Mouse (Mus musculus): ENCODE measurements at regions not wholly inside any gene's neighbourhood (a gene's known extent, or its start where the extent isn't known, plus 50 kb on each side); places are given as distances from the start of the nearest gene placed in this dataset.

GRCm38 (mm10) chr6:93230450-93230849 is 287.2 kb upstream of the Adamts9 start:
- Histone ChIP-seq H3K4me2 (ENCODE audit: insufficient read depth, low read depth, poor library complexity, severe bottlenecking) (no peak overlapping the region), H3K27ac (ENCODE audit: insufficient read depth, low read depth) (no peak overlapping the region), H3K9me3 (replicated peaks; ENCODE audit: low read length) (peaks cover 73% of the 10 kb centered on the region), H3K79me2 (replicated peaks; ENCODE audit: control insufficient read depth, extremely low read depth, insufficient read depth, poor library complexity, severe bottlenecking) (no peaks in the 10 kb centered on the region), H3K27me3 (replicated peaks) (no peaks in the 10 kb centered on the region), H3K9ac (ENCODE audit: insufficient read depth, low read depth) (no peak overlapping the region), H3K4me1 (ENCODE audit: control insufficient read depth in 1 of 2, insufficient read depth in 2 of 2) (no peaks in the 10 kb centered on the region), H3K4me3 (replicated peaks in 1 of 3; ENCODE audit: low read depth in 2 of 3, low read length in 2 of 3, poor library complexity in 1 of 3) (no peak overlapping the region), H3K36me3 (replicated peaks in 1 of 2; ENCODE audit: control insufficient read depth in 1 of 2, insufficient read depth in 1 of 2, low read length in 1 of 2) (no peaks in the 10 kb centered on the region)
- TF ChIP-seq MAFK (IDR thresholded peaks at IDR 0.05; ENCODE audit: insufficient replicate concordance, low read length) (no peak), JUN (IDR thresholded peaks at IDR 0.05; ENCODE audit: insufficient read depth, low read depth, low read length) (no peak), ETS1 (conservative IDR thresholded peaks at IDR 0.05; ENCODE audit: low read depth, low read length) (no peak), MEF2A (IDR thresholded peaks at IDR 0.05; ENCODE audit: borderline replicate concordance, low read depth, low read length) (no peak), MXI1 (IDR thresholded peaks at IDR 0.05; ENCODE audit: low read depth, low read length) (no peak), RCOR1 (conservative IDR thresholded peaks at IDR 0.05; ENCODE audit: low read depth, low read length) (no peak), NRF1 (IDR thresholded peaks at IDR 0.05; ENCODE audit: low read depth, low read length) (no peak)
- dilution Hi-C loops (cut with MboI; ENCODE audit: extremely low pct_ligation_motif_present, extremely low pct_unique_long_range_greater_than_20kb, low sequenced_read_pairs): no loop called here
- in situ Hi-C loops (cut with MboI; ENCODE audit: low pct_ligation_motif_present, low pct_unique_long_range_greater_than_20kb, low sequenced_read_pairs): no loop called here
- no peak for DNase-seq (ENCODE audit: extremely low read depth)

DNA sequence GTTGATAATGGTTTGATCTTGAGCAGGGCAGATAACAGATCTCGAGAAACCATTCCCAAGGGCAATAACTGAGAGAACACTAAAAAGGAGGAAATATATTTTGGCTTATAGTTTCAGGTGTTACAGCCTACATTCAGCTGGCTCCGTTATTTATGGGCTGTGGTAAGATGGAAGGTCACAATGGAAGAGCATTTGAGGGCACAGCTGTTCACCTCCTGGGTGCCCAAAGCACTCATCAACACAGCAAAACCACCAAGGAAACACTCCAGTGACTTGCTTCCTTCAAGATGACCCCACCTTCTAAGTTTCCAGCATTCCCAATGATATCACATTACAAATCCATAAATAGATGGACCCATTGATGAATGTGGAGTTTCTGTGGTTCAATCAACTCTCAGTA is 286.0 kb upstream of the Adamts9 start:
- no peak overlapping the region for H3K4me2 ChIP-seq (ENCODE audit: insufficient read depth, low read depth, poor library complexity, severe bottlenecking)
- H3K27me3 ChIP-seq (replicated peaks): no peaks in the 10 kb centered on the region
- no peak for TF ChIP-seq IRF4 (IDR thresholded peaks at IDR 0.05; ENCODE audit: low read depth, low read length)
- no peak for TF ChIP-seq TCF12 (IDR thresholded peaks at IDR 0.05; ENCODE audit: low read depth, low read length)
- no peak for TF ChIP-seq GABPA (IDR thresholded peaks at IDR 0.05; ENCODE audit: insufficient replicate concordance, low read depth, low read length)
- TF ChIP-seq ZNF384 (IDR thresholded peaks at IDR 0.05; ENCODE audit: low read depth, low read length): no peak
- TF ChIP-seq RAD21 (IDR thresholded peaks at IDR 0.05; ENCODE audit: low read depth, low read length): no peak
- TF ChIP-seq MAZ (IDR thresholded peaks at IDR 0.05; ENCODE audit: low read depth, low read length): no peak
- no peak for TF ChIP-seq SIN3A (IDR thresholded peaks at IDR 0.05; ENCODE audit: low read length)
- TF ChIP-seq RCOR1 (conservative IDR thresholded peaks at IDR 0.05; ENCODE audit: low read depth, low read length): no peak
- no peak for TF ChIP-seq TBP (conservative IDR thresholded peaks at IDR 0.05; ENCODE audit: low read depth, low read length)
- no peak for TF ChIP-seq ZC3H11A (IDR thresholded peaks at IDR 0.05; ENCODE audit: low read depth, low read length)
- TF ChIP-seq KAT2A (IDR thresholded peaks at IDR 0.05; ENCODE audit: insufficient replicate concordance, low read length): no peak
- no peak for TF ChIP-seq MEF2A (IDR thresholded peaks at IDR 0.05; ENCODE audit: borderline replicate concordance, low read depth, low read length)
- TF ChIP-seq UBTF (IDR thresholded peaks at IDR 0.05; ENCODE audit: low read depth, low read length): no peak
- TF ChIP-seq MXI1 (IDR thresholded peaks at IDR 0.05; ENCODE audit: low read depth, low read length): no peak
- TF ChIP-seq MAFK (IDR thresholded peaks at IDR 0.05; ENCODE audit: insufficient replicate concordance, low read length): no peak
- in situ Hi-C loops (cut with MboI; ENCODE audit: low pct_ligation_motif_present, low pct_unique_long_range_greater_than_20kb, low sequenced_read_pairs) (no loop called here), dilution Hi-C loops (cut with MboI; ENCODE audit: extremely low pct_ligation_motif_present, extremely low pct_unique_long_range_greater_than_20kb, low sequenced_read_pairs) (no loop called here)
- no peak for DNase-seq (ENCODE audit: extremely low read depth)
- H3K4me3 ChIP-seq (replicated peaks in 1 of 3; ENCODE audit: low read depth in 2 of 3, low read length in 2 of 3, poor library complexity in 1 of 3): no peak overlapping the region
- peaks cover 74% of the 10 kb centered on the region for H3K9me3 ChIP-seq (replicated peaks; ENCODE audit: low read length)
- H3K9ac ChIP-seq (ENCODE audit: insufficient read depth, low read depth): no peak overlapping the region
- H3K36me3 ChIP-seq (replicated peaks in 1 of 2; ENCODE audit: control insufficient read depth in 1 of 2, insufficient read depth in 1 of 2, low read length in 1 of 2): no peaks in the 10 kb centered on the region
- H3K27ac ChIP-seq (ENCODE audit: insufficient read depth, low read depth): no peak overlapping the region
- no peaks in the 10 kb centered on the region for H3K79me2 ChIP-seq (replicated peaks; ENCODE audit: control insufficient read depth, extremely low read depth, insufficient read depth, poor library complexity, severe bottlenecking)
- H3K4me1 ChIP-seq (ENCODE audit: control insufficient read depth in 1 of 2, insufficient read depth in 2 of 2): no peaks in the 10 kb centered on the region
